14 mouse cellular contexts compared by ENCODE assay signal in genomic region chr1:156761430-156761801, GRCm38 (mm10). TPM values are rescaled to one million over a fixed set of nuclear protein-coding genes. Genes with fewer than 3 reads are reported as not detected.
DNase-seq lines count a peak whose midpoint lies in the region; ATAC-seq lines count a peak whose summit lies in the region.
"Had no signal": no experiment of that assay in that cellular context is flagged by ENCODE, and none has a peak within 500 bp of the region (broad histone marks: within the 10 kb centered on the region; RNA-seq: fewer than 3 reads in every experiment).

No protein-coding gene starts in this region.

- WGBS in heart, embryonic 12.5 days: 60% methylated on average over 10 of the region's 10 CpGs
- 61% methylated on average over 10 of the region's 10 CpGs for WGBS in embryonic facial prominence, embryonic 11.5 days
- 58% methylated on average over 10 of the region's 10 CpGs for WGBS in kidney, embryonic 14.5 days
- WGBS in lung, embryonic 16.5 days: 44% methylated on average over 10 of the region's 10 CpGs
- 82% methylated on average over 10 of the region's 10 CpGs for WGBS in forebrain, embryonic 12.5 days

- ATAC-seq in heart, embryonic 12.5 days (ENCODE audit: insufficient number of reproducible peaks, low FRiP score): no peak
- ATAC-seq in embryonic facial prominence, embryonic 11.5 days (replicated peaks; ENCODE audit: insufficient number of reproducible peaks, low FRiP score, low TSS enrichment, low read depth): peak; percentile 46
- ATAC-seq in kidney, embryonic 14.5 days (ENCODE audit: low FRiP score, low TSS enrichment): no peak; the same call in 1 of the 2 replicates
- ATAC-seq in lung, embryonic 16.5 days (ENCODE audit: low read depth): peak; percentile 75
- no peak for ATAC-seq in cerebellum, adult (ENCODE audit: insufficient number of reproducible peaks, low FRiP score, low TSS enrichment)
- no peak for ATAC-seq in forebrain, embryonic 12.5 days (ENCODE audit: low FRiP score)

- no peak overlapping the region for H3K4me2 ChIP-seq in heart, embryonic 12.5 days
- no peak overlapping the region for H3K4me2 ChIP-seq in embryonic facial prominence, embryonic 11.5 days (ENCODE audit: low read depth, low read length)
- H3K4me2 ChIP-seq in kidney, embryonic 14.5 days (replicated peaks; ENCODE audit: low read depth, low read length): no peak overlapping the region
- no peak overlapping the region for H3K4me2 ChIP-seq in lung, embryonic 16.5 days (ENCODE audit: low read depth, low read length)
- H3K4me2 ChIP-seq in forebrain, embryonic 12.5 days: no peak overlapping the region
- H3K4me2 ChIP-seq: midbrain, embryonic 13.5 days had no signal

- peaks cover 10% of the 10 kb centered on the region for H3K9me3 ChIP-seq in heart, embryonic 12.5 days (replicated peaks)
- no peaks in the 10 kb centered on the region for H3K9me3 ChIP-seq in embryonic facial prominence, embryonic 11.5 days (replicated peaks; ENCODE audit: control insufficient read depth, low read length)
- peaks cover 5% of the 10 kb centered on the region for H3K9me3 ChIP-seq in kidney, embryonic 14.5 days (ENCODE audit: control insufficient read depth, low read length)
- no peaks in the 10 kb centered on the region for H3K9me3 ChIP-seq in lung, embryonic 16.5 days (ENCODE audit: control insufficient read depth, low read length)
- H3K9me3 ChIP-seq in forebrain, embryonic 12.5 days: peaks cover 16% of the 10 kb centered on the region; the same call in 1 of the 2 replicates

- H3K9ac ChIP-seq in heart, embryonic 12.5 days: no peak overlapping the region
- H3K9ac ChIP-seq in embryonic facial prominence, embryonic 11.5 days (replicated peaks; ENCODE audit: low read length): no peak overlapping the region
- H3K9ac ChIP-seq in kidney, embryonic 14.5 days (ENCODE audit: low read depth, low read length): no peak overlapping the region
- H3K9ac ChIP-seq in lung, embryonic 16.5 days (ENCODE audit: low read length): no peak overlapping the region
- H3K9ac ChIP-seq in forebrain, embryonic 12.5 days: no peak overlapping the region
- H3K9ac ChIP-seq: midbrain, embryonic 13.5 days had no signal

- peak; percentile 37 for DNase-seq in heart, postnatal 4 days
- no peak for DNase-seq in embryonic facial prominence, embryonic 11.5 days (ENCODE audit: low spot score)
- DNase-seq in layer of hippocampus, postnatal 36 days: no peak
- DNase-seq: adrenal gland, postnatal 14 days; cerebellum, adult 11 months had no signal

- no peaks in the 10 kb centered on the region for H3K36me3 ChIP-seq in heart, embryonic 12.5 days
- no peaks in the 10 kb centered on the region for H3K36me3 ChIP-seq in embryonic facial prominence, embryonic 11.5 days (replicated peaks; ENCODE audit: control insufficient read depth, insufficient read depth, low read depth, low read length)
- no peaks in the 10 kb centered on the region for H3K36me3 ChIP-seq in kidney, embryonic 14.5 days (ENCODE audit: control insufficient read depth, insufficient read depth, low read length)
- H3K36me3 ChIP-seq in lung, embryonic 16.5 days (ENCODE audit: control insufficient read depth, insufficient read depth, low read length): no peaks in the 10 kb centered on the region
- no peaks in the 10 kb centered on the region for H3K36me3 ChIP-seq in forebrain, embryonic 12.5 days (replicated peaks)

- no peak overlapping the region for H3K27ac ChIP-seq in heart, embryonic 12.5 days (ENCODE audit: poor library complexity, severe bottlenecking)
- H3K27ac ChIP-seq in embryonic facial prominence, embryonic 11.5 days (replicated peaks; ENCODE audit: low read depth, low read length): peak overlapping the region; percentile 54; the same call in 1 of the 2 replicates
- peak overlapping the region; percentile 11; the same call in 1 of the 2 replicates for H3K27ac ChIP-seq in kidney, embryonic 14.5 days (ENCODE audit: low read depth, low read length)
- H3K27ac ChIP-seq in lung, embryonic 16.5 days (ENCODE audit: low read length): no peak overlapping the region
- H3K27ac ChIP-seq in forebrain, embryonic 12.5 days: no peak overlapping the region
- H3K27ac ChIP-seq: heart, adult 2 months; kidney, postnatal 0 days; left cerebral cortex, adult 2 months; midbrain, embryonic 13.5 days had no signal

- peaks cover 3% of the 10 kb centered on the region; the same call in 1 of the 2 replicates for H3K4me1 ChIP-seq in heart, embryonic 12.5 days (replicated peaks)
- no peaks in the 10 kb centered on the region; the same call in 1 of the 2 replicates for H3K4me1 ChIP-seq in embryonic facial prominence, embryonic 11.5 days (ENCODE audit: control insufficient read depth, insufficient read depth, low read length)
- H3K4me1 ChIP-seq in kidney, embryonic 14.5 days (ENCODE audit: control insufficient read depth, insufficient read depth, low read length): no peaks in the 10 kb centered on the region
- H3K4me1 ChIP-seq in lung, embryonic 16.5 days (replicated peaks; ENCODE audit: control insufficient read depth, insufficient read depth, low read length): no peaks in the 10 kb centered on the region
- H3K4me1 ChIP-seq in forebrain, embryonic 12.5 days: peaks cover 12% of the 10 kb centered on the region; the same call in 1 of the 2 replicates

- no peaks in the 10 kb centered on the region for H3K27me3 ChIP-seq in heart, embryonic 12.5 days (replicated peaks)
- H3K27me3 ChIP-seq in embryonic facial prominence, embryonic 11.5 days (ENCODE audit: control insufficient read depth, insufficient read depth, low read length): no peaks in the 10 kb centered on the region
- H3K27me3 ChIP-seq in kidney, embryonic 14.5 days (ENCODE audit: control insufficient read depth, insufficient read depth, low read length): no peaks in the 10 kb centered on the region
- H3K27me3 ChIP-seq in lung, embryonic 16.5 days (ENCODE audit: control insufficient read depth, insufficient read depth, low read depth, low read length): no peaks in the 10 kb centered on the region
- H3K27me3 ChIP-seq in forebrain, embryonic 12.5 days: no peaks in the 10 kb centered on the region

- no peak overlapping the region for H3K4me3 ChIP-seq in heart, embryonic 12.5 days
- no peak overlapping the region for H3K4me3 ChIP-seq in embryonic facial prominence, embryonic 11.5 days (ENCODE audit: low read depth, low read length)
- H3K4me3 ChIP-seq in kidney, embryonic 14.5 days (ENCODE audit: low read length): no peak overlapping the region
- no peak overlapping the region for H3K4me3 ChIP-seq in lung, embryonic 16.5 days (ENCODE audit: low read length)
- no peak overlapping the region for H3K4me3 ChIP-seq in forebrain, embryonic 12.5 days (replicated peaks)
- H3K4me3 ChIP-seq: heart, adult 2 months; left cerebral cortex, adult 2 months; midbrain, embryonic 13.5 days had no signal

RNA-seq across cellular contexts. Expression of gene Fam20b, which starts 42.5 kb away (rescaled TPM):
- 10 to 100 TPM; 52.3 to 54.3 TPM for total RNA-seq in heart, postnatal 4 days (2021)
- polyA plus RNA-seq in heart, embryonic 12.5 days (2016; fragmentation: Nextera tagmentation; extraction: Ambion mirVana): 30.2 and 32.4 TPM in 2 replicates
- 20.9 and 24.0 TPM in 2 replicates for polyA plus RNA-seq in embryonic facial prominence, embryonic 11.5 days (2014; fragmentation: Nextera tagmentation; extraction: Ambion mirVana)
- 24.3 and 37.3 TPM in 2 replicates for polyA plus RNA-seq in kidney, embryonic 14.5 days (2014; fragmentation: Nextera tagmentation; extraction: Ambion mirVana)
- polyA plus RNA-seq in lung, embryonic 16.5 days (2015; fragmentation: Nextera tagmentation; extraction: Ambion mirVana): 19.7 and 23.6 TPM in 2 replicates
- 10 to 100 TPM; 76.5 to 78.5 TPM for total RNA-seq in layer of hippocampus, postnatal 36 days (2021)
- polyA plus RNA-seq in forebrain, embryonic 12.5 days (2016; fragmentation: Nextera tagmentation; extraction: Ambion mirVana): 24.6 and 26.8 TPM in 2 replicates

Comparison
In these comparisons a context has a peak if more than half of its experiments do, and no peak if none do; other contexts are left out.
1. ATAC-seq: peak in embryonic facial prominence, embryonic 11.5 days (single experiment) and lung, embryonic 16.5 days (single experiment); none in heart, embryonic 12.5 days (single experiment), kidney, embryonic 14.5 days (single experiment), cerebellum, adult (single experiment) and forebrain, embryonic 12.5 days (single experiment).
2. H3K27ac ChIP-seq: peak in embryonic facial prominence, embryonic 11.5 days (single experiment) and kidney, embryonic 14.5 days (single experiment); none in heart, embryonic 12.5 days (single experiment), lung, embryonic 16.5 days (single experiment) and forebrain, embryonic 12.5 days (single experiment).